Mouse (Mus musculus) gastrocnemius, postnatal 25 days (tissue): ENCODE data around the gene Thsd4. TPM values are rescaled to one million over a fixed set of nuclear protein-coding genes. Genes with fewer than 3 reads are reported as not detected.
"Not testable (repeated sequence)": the region's sequence is repeated elsewhere in the genome, so short reads cannot be mapped to it uniquely, and the experiment has no call there.

Source experiments
- DNase-seq: peaks from one replicate; pipeline ENCODE4 v3.0.0; 2022
- total RNA-seq, 2 experiments: library from RNA; stranded (reverse); gene quantifications; 1 replicate in 1 of 2; 2 replicates in 1 of 2; pipeline ENCODE4 v1.2.3; 2021

Thsd4 gene
- total RNA-seq, 2 experiments from 2014 or later, result 0.92 to 2.3 TPM

DNA sequence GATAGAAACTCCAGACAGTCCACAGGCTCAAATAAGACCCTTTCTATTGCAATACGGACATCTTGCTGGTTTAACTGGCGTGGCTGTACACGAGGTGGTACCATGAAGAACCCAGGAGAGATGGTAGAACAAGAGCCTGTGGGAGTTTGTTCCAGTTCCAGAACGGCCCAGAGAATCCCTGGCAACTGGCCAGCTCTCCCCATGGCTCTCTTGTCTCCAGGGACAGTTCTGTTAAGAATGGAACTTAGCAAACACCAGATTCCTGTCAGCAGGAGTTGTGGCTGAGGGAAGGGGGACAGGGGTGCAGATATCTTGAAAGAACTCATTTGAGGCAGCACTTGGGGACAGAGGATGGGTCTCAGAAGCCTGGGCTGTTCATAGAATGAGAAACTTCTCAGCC lies 550.6 kb downstream of the Thsd4 start:
- no peak for DNase-seq

DNA sequence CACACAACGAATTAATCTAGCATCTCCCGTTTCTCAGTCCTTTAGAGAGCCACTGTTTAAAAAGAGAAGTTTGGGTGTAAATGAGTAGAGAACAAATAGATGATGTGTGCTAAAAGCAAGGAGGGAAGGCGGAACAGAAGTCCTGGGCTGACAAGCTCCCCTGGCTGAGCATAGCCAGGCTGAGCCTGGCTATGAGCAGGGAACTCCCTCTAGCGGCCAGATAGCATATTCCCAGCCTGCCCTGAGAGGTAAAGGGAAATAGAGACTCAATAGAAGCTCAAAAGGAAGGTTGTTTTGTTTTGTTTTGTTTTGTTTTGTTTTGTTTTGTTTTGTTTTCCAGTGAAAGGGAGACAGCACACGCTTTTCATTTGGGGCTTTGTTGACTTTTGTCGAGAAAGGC lies 552.5 kb downstream of the Thsd4 start:
- no peak for DNase-seq

DNA sequence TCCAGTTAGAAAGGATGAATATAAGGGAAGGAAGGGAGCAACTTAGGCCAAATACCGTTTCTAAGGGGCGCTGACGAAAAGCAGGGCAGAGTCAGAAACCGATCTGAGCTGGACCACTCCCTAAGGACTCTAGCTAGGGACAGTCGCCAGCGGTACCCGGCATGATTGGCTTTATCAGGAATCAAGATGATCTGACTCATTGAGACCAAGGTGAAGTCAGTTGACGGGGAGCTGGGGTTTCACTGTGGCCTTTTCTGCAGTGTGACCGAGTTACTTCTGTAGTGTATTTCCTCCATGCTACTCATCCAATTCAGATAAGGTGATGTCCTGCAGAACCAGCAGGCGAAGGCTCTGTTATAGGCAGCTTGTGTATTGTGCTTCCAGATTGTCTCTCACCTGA lies 556.8 kb downstream of the Thsd4 start:
- DNase-seq, result no peak

DNA sequence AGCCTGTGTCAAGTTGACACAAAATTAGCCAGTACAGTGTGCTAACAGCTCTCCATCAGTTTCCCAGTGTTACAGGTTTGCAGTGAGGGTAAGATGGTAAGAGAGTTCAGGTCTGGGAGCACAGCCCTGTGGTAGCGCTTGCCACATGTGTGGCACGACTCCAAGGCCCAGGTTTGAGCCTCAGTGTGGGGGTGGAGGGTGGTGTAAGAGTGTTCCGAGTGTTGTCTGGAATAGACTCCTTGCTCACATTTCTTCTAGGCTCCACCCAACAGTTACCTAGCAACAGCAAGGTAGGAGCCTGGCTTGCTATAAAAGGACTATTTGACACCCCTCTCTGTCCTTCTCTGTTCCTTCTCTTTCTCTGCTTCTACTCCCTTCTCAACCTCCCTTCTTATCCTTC lies 557.5 kb downstream of the Thsd4 start:
- DNase-seq, result no peak

DNA sequence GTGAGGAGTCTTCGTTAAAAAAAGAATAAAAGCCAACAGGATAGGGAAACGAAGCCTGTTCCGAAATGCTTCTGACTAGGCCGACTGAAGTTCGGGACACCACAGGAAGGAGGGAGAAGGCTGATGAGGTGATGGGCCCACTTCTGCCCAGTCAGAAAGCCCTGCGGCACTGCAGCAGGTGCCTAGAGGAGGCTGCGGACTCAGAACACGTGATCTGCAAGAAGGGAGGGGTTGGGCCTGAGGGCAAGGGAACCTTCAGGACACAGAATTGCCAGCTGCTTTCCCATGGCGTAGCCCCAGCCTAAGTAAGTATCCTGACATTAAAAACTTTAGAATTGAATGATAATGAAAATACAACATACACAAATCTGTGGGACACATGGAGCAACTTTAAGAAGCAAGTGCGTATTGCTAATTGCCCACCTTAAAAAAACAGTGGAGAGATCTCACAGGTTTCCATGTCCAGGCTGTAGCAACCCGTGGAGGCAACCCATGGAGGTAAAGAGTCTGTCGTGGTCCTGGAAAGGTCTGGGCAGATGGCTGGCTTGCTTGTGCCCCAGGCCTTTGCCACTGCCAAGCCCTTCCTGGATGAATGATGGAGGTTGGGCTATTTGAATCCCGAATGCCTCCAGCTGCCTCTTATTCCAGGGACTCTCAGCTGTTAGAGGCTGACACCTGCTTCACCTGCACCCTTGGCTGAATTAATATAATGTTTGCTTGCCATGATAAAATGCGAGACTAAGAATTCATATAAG lies 560.5 kb downstream of the Thsd4 start:
- DNase-seq, result no peak

DNA sequence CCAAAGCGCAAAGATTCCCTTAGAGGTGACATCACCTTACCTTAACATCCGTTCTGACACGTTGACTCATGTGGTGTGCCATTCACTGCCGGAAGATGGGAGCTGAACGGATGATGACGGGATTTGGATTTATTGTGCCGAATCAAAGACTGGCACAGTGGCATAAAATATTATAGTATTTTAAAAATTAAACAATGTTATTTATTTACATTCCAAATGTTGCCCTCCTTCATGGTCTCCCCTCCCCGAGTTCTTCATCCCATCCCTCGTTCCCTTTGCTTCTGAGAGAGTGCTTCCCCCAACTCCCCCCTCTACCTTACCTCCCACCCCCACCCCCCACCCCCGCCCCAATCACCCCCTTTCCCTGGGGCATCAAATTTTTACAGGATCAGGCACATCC lies 561.3 kb downstream of the Thsd4 start, which contains the start of gene Nr2e3:
TSS of gene Nr2e3 (minus strand) at position 101 of the 400 bp plus-strand sequence.
- DNase-seq, result no peak

DNA sequence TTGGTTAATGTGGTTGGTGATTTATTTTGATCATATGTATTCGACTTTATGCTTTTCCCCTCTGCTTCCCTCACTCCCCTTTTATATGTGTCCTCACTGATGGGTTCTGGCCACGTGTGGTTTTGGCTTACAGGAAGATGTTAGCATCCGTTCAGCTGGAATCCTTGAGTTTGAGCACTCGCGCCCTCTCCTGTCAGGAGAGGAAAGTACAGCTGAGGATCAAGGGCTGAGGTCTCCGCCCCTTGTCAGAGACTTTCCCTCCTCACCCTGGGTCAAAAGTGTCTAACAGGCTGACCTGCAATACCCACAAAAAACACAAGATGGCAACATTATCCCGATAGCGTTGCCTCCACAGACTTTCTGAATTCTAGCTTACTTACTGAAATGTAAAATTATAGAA lies 562.6 kb downstream of the Thsd4 start:
- peak; percentile 79 for DNase-seq

DNA sequence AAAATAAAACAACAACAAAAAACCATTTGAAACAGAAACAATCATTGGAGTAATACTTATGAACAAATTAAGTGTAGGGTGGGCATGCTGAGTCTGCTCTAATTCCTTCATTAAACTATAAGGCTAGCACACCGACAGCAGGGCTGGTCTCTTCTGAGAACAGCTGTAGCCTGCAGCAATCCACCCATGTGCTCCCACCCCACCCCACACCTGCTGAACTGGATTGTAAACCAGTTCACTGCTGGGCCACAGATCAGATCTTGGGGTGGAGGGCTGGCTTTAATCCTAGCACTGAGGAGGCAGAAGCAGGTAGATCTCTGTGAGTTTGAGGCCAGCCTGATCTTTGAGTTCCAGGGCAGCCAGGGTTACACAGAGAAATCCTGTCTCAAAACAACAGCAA lies 563.7 kb downstream of the Thsd4 start:
- not testable (repeated sequence) for DNase-seq

DNA sequence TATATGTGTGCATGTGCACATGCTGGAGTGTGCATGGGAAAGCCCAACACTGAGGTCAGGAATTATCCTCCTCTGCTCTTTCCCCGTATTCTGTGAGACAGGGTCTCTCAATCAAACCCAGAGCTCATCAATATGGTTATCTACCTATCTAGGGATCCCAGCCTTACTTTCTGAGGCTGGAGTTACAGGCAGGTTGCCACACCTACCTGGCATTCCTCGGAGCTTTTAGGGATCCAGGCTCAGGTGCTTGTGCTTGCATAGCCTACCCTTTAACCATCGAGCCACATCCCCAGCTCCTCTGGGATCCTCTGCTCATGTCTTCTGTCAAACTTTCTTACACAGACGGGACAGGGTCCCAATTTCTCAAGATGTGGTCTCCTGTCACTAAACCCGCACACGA lies 565.4 kb downstream of the Thsd4 start:
- no peak for DNase-seq

DNA sequence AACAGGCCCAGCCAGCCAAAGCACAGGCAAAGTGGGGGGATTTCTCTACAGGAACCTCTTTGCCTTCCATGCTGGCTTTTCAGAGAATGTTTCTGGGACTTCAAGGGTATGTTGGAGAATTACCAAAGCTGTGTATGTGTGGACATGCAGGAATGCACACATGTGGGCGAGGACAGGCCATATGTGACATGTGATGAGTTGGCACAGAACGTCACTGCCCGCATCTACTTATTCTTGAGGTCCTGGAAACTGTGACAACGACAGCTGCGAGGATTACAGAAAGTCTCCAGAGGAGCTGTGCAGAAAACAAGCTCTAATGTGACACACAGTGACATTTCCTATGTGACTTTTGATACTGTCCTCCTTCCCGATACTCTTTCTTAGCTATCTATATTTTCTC lies 566.2 kb downstream of the Thsd4 start:
- DNase-seq, result no peak

DNA sequence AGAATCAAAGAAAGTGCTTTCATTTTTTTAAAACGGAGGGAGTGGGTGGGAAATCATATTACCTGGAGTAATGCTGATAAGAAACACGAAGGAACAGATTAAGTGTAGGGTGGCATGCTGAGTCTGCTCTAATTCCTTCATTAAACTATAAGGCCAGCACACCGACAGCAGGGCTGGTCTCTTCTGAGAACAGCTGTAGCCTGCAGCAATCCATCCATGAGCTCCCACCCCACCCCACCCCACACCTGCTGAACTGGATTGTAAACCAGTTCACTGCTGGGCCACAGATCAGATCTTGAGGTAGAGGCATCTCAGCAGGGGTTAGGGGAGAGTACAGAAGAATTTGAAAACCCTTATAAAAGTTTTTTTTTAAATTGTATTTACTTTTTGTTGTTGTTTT lies 566.6 kb downstream of the Thsd4 start:
- no peak for DNase-seq

DNA sequence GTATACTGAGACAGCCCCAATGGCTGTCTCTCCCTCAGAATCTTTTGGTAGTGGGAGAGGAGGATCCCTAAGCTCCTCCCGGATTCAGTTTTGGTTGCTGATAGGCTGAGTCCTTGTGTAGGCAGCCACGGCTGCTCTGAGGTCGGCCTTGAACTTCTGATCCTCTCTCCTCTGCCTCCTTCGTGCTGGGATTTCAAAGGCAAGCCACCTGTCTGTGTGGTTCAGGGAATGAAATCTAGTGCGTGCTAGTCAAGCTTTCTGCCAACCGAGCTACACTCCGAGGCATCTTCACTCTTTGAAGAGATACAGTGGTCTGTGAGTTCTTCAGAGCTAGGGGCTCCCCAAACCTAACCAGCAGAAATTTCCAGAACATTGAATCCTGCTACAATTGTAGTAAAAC lies 568.3 kb downstream of the Thsd4 start:
- no peak for DNase-seq

DNA sequence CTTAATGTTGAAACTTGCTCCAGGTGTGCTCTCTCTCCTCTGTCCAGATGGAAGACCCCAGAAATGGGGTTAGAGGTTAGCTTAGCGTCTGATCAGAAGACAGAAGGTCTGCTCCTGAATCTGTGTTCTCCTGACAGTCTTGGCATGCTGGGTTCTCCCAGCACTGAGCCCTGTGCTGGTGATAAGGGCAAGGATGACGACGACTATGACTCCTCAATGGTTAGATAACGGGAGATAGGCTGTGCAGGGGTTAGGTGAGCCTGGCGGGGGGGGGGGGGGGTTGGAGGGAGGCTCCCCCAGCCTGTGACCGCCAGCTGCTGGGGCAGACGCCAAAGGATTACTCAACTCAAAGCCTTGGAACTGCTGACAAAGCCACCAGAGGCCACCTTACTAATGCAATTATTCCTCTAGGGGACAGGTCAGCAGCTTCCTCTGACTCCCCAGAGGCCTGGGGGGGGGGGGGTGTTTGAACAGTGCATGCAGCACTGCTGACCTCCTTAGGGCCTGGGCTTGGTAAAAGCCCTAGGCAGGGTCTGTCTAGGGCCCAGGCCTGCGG lies 569.3 kb downstream of the Thsd4 start:
- DNase-seq, result no peak

DNA sequence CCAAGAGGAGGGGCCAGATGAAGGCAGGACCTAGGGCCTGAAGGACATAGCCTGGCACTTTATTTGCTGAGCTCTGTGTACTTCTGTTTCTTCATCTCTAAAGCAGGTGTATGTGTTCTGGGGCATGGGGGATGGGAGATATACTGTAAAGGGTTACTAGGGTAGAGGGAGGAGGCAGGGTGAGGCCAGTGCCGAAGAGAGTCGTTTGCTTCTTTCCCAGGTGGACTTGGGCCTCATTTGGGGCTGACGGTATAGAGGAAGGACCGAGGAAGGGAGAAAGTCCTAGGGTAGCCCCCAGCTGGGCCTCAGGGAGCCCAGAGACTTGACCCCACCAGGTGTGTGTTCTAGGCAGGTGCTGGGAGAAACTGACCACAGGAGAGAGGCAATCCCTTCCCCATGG lies 569.9 kb downstream of the Thsd4 start:
- DNase-seq, result no peak

DNA sequence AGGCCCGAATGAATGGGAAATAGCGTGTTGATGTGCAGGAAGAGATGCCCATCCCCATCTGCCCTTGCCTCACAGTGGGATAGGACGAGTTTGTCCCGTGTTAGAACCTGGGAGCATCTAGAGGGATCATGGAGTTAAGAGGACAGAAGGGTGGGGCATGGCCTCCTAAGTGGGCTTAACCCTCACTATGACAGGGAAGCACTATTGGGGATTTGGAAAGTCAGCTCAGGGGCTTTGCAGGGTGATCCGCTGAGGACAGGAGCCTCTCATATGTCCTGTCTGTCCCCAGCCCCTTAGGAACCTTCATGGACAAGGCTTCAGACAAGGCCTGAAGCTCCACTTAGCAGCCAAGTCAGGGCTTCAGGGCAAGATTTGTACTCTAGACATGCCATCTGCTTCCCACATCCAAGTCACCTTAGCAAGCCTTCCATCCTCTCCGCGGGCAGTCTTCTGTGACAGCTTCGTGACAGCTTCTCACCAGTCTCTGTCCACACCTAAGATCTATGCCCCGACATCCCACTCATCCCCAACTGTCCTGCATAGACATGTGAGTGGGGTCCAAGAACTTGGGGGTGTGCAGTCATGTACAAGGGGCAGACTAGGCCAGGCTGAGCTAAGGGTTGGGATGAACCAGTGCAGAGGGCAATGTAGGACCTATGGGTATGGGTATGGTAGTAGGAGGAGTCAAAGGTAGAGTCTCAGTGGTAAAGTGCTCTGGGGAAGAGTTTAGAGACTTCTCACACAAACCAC lies 570.7 kb downstream of the Thsd4 start:
- DNase-seq, result no peak

DNA sequence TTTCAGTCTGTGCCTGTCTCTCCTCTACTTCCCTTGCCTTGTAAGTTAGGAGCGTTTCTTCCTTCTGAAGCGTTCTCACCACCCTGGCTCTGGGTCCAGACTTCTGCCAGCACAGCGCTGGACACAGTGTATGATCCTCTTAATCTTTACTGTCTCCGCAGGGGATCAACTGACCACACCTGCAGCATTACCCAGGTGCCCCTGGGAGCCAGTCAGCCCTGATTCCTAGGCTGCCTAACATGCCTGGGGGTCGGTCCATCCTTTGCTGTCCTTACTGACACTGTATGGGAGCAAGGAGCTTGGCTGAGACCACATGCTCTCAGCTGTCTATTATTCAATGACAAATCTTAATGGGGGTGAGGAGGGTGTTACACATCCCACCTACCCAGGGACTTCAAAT lies 571.9 kb downstream of the Thsd4 start:
- DNase-seq, result no peak

DNA sequence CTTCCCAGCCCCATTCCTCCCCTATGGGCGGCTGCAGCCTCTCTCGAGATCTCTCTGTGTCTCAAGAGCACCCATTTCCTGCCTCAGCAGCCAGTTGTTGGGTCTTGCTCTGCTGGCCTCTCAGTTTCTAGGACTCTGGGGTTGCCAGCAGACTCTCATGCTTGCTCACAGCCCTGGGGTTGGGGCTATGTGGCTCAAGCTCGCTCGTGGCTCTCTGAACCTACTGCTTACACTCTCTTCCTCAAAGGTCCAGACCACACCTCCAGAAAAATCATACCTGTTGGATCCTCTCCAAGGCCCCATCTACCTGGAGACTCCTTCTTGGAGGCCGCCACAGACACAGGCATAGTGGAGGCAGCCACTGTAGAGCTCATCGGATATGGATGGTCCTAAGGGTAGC lies 572.3 kb downstream of the Thsd4 start:
- DNase-seq, result no peak

DNA sequence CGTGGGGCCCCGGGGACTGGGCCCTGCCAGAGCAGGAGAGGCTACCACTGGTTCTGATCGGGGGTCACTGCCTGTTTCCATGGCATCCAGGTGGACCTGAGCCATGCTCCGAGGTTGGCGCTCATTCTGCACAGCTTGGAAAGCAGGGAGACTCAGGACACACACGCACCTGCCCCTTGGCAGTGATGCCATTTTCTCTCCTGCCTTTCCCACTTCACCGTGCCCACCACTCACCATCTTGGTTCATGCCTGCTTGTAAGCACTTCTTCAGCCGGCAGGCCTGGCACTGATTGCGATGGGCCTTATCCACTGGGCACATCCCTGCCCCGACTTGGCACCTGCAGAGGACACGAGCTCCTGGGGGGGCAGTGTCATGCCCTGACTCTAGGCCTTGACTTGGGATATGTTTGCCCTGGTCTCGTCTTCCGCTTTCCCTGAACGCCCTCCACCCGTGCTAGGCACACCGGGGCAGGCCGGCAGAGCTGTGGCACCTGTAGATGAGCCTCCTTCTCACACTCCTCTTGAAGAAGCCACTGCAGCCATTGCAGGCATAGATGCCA lies 573.1 kb downstream of the Thsd4 start:
- DNase-seq, result no peak

DNA sequence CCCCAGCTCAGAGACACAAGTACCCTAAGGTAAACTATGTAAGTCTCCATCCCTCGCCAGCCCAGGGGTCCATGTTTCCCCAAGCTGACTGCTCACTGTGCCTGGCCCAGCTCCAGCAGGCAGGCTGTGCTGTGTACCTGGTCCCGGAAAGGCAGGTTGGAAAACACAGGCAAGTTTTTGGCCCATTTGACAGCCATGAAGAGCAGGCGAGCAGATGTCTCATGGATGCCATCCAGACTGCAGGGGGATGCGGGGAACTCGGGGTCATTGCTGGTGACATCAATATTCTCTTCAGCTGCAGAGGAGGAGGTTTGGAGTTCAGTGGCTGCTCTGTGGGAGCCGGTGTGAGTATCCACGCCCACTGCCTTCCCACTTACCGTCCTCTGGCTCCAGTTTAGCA lies 573.6 kb downstream of the Thsd4 start:
- no peak for DNase-seq

DNA sequence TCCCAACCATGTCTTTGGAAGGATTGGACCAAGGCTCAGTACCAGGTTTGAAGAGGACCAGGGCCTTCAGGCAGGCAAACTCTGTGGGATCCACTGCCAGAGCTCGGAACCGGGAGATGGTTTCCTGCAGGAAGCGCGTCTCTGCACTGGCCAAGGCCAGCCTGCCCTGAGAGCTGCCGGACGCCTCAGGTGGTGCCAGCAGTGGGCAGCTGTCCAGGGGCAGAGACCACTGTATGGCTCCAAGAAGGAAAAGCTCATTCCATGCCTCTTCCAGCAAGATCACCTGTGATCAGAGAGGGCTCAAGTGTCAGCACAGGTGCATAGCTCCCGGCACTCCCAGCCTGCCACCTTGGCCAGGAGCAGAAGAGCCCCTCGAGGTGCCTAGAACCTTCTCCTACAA lies 574.6 kb downstream of the Thsd4 start:
- DNase-seq, result no peak

DNA sequence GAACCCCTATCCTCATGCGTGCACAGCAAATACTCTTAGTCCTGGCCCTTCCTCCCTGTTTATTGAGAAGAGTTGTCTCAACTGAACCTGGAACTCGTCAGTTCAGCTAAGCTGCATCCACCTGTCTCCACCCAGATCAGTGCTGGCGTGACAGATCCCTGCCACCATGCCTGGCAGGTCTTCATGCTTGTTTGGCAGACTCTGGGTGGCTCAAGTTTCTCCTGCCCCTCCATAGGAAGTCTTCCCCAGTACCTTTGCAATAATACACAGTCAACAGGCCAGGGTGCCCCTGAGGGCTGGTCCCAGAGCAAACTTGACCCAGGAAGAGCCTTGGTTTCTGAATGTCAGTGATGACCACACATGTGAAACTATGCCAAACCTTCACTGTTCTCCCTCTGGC lies 576.6 kb downstream of the Thsd4 start:
- no peak for DNase-seq

DNA sequence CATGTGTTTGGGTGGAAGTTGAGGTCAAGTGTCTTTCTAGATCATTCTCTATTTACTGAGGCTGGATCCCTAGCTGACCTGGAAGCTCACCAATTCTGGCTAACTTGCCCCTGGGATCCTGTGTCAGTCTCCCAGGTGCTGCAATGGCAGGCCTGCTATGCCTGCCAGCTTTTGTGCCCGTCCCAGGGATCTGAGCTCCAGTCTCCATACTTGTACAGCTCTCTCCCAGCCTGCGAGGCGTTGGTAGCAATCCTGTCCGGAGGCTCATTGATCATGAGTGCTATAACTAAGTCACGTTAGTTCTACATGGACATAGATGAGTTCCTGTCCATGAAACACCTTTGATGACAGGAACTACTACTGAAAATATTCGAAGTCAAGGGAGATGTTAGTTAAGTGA lies 578.0 kb downstream of the Thsd4 start:
- DNase-seq, result no peak

DNA sequence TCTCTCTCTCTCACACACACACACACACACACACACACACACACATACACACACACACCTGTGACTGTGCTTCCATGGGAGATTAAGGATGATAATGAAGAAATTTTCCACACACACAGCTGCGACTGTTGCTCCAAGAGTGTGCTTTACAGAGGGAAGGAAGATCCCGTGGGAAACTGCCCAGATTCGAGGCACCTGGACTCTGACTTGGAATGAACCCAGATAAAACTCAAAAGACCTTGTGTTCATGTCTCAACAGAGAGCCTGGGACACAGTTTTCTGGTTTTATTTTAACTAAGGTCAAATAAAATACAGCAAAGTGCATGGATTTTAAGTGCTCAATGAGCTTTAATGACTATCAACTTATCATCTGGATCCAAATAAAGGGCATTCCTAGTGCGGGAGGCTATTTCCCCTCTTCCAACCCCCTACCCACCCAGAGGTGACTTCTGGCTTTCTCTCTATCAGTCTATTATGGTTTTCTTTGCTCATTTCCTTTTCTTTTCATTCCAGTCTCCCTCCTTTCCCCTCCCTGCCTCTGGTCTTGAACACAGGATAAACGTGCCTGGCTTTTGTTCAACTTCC lies 579.3 kb downstream of the Thsd4 start:
- no peak for DNase-seq
